Mouse (Mus musculus) skeletal muscle tissue, adult 2 months (tissue): ENCODE results near the gene Defb6.

Experiments
- DNase-seq: peaks from one replicate; pipeline ENCODE4 v3.0.0-alpha.2; 2012; ENCODE audit warnings: low read depth, low spot score

Defb6 gene

GRCm38 (mm10) chr8:19225161-19225560 is at the start of gene Defb6:
Defb6 (plus strand) TSS chr8:19225478.
- DNase-seq, result no peak

- no peak for DNase-seq
Observed at GRCm38 (mm10) chr8:19238101-19238500, 12.8 kb downstream of the Defb6 start.

GRCm38 (mm10) chr8:19239616-19240015 is 14.3 kb downstream of the Defb6 start, which contains the start of gene Defb46:
Defb46 (plus strand) TSS chr8:19239916.
- no peak for DNase-seq

- no peak for DNase-seq
Observed at GRCm38 (mm10) chr8:19247280-19247679, 22.0 kb downstream of the Defb6 start, which contains the start of gene Defb5. Defb5 (plus strand) TSS chr8:19247580.

GRCm38 (mm10) chr8:19258136-19258535 is 32.9 kb downstream of the Defb6 start:
- no peak for DNase-seq

- no peak for DNase-seq
Observed at GRCm38 (mm10) chr8:19259667-19260066, 34.4 kb downstream of the Defb6 start.
